Mouse (Mus musculus): ENCODE measurements around the gene Hirip3. TPM values are rescaled to one million over a fixed set of nuclear protein-coding genes. Genes with fewer than 3 reads are reported as not detected.

Hirip3 gene
- total RNA-seq, 2 experiments from 2014 or later: 63.3 to 296 TPM

DNA sequence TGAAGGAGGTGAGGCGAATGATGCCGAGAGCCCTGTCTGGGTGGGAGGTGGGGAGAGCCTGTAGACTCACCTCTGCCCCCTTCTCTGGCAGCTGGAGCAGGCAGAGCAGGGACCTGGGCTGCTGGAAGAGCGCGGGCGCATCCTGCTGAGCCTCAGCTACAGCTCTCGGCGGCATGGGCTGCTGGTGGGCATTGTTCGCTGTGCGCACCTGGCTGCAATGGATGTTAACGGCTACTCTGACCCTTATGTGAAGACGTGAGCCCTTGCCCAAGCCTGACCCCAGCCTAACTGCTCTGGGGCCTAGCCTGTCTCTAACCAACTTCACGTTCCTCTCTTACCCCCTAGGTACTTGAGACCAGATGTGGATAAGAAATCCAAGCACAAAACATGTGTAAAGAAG, 10.6 kb upstream of the Hirip3 start:
- ATAC-seq (replicated peaks; ENCODE audit: low FRiP score, poor library complexity, severe bottlenecking): no peak

DNA sequence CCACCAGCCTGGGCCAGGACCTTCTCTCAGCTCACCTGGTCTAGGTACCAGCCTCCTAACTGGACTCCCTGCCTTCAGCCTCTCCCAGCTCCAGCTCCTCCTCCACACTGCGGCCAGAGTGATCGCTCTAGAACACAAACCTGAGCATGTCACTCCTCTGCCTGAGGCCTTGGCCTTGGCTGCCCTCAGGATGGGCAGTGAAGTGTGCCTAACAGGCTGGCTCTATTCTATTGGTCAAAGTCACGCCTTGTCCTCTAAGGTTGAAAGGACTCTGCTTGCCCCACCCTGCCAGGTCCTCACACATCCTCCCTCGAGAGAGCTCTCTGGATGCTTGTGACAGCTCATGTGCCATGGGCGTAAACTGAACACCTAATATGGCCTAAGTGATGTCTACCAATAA, 8.3 kb upstream of the Hirip3 start:
- ATAC-seq (replicated peaks; ENCODE audit: low FRiP score, poor library complexity, severe bottlenecking): no peak

- ATAC-seq (replicated peaks; ENCODE audit: low FRiP score, poor library complexity, severe bottlenecking): no peak
Observed at GRCm38 (mm10) chr7:126855641-126856040, 6.1 kb upstream of the Hirip3 start.

DNA sequence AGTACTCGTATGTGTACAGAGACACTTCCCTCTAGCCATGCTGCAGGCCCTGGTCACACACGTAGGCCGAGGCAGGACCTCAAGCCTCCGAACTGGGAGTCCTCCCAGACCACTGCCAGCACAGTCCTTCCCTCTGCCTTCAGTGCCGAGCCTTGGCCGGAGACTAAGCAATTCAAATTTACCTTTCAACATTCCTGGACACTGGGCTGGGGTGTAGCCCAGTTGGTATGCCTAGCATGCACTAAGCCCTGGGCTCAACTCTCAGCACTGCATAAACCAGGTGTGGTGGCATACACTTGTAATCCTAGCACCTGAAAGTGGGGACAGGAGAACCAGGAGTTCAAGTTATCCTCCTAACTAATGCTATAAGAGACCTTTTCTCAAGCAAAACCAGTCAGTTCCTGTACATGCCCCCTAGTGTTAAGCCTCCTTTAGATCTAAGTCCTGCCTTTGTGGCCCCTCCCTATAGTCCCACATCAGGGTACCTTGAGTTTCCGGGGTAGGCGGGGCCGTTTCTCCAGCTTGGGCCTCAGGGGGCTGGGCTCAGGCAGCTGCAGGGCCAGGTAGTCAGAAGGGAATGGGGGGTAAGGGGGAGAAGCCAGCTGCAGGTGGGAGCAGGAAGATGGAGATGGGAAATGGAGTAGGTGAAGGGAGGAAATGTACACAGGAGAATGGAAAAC, 4.9 kb upstream of the Hirip3 start:
- ATAC-seq (replicated peaks; ENCODE audit: low FRiP score, poor library complexity, severe bottlenecking): no peak

- no peak for ATAC-seq (replicated peaks; ENCODE audit: low FRiP score, poor library complexity, severe bottlenecking)
Observed at GRCm38 (mm10) chr7:126860987-126861386, 785 bp upstream of the Hirip3 start.

GRCm38 (mm10) chr7:126862147-126862784, 494 bp downstream of the Hirip3 start, which contains the start of gene Ino80e:
Gene Ino80e, minus strand, starts transcription at chr7:126862377.
- ATAC-seq (replicated peaks; ENCODE audit: low FRiP score, poor library complexity, severe bottlenecking): peak; percentile 85

GRCm38 (mm10) chr7:126863791-126864190, 2.0 kb downstream of the Hirip3 start:
- no peak for ATAC-seq (replicated peaks; ENCODE audit: low FRiP score, poor library complexity, severe bottlenecking)

GRCm38 (mm10) chr7:126867534-126867933, 5.8 kb downstream of the Hirip3 start:
- ATAC-seq (replicated peaks; ENCODE audit: low FRiP score, poor library complexity, severe bottlenecking): no peak

DNA sequence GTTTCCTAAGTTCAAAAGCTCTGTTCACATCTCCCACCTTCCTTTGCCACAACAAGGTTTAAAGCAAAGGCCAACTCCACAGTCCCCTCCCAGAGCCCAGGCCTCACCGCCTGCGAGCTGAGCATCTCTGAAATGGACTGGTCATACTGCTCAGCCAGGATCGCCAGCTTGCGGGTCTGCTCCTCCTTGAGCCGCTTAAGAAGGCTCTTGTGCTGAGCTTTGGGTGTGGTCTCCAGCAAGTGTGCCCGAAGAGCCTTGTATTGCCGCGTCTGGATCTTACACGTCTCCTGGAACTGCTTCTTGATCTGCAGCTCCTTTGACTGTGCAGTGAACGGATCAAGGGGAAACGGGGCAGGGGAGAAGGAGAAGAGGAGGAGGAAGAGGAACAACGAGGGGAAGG, 6.2 kb downstream of the Hirip3 start:
- ATAC-seq (replicated peaks; ENCODE audit: low FRiP score, poor library complexity, severe bottlenecking): no peak

DNA sequence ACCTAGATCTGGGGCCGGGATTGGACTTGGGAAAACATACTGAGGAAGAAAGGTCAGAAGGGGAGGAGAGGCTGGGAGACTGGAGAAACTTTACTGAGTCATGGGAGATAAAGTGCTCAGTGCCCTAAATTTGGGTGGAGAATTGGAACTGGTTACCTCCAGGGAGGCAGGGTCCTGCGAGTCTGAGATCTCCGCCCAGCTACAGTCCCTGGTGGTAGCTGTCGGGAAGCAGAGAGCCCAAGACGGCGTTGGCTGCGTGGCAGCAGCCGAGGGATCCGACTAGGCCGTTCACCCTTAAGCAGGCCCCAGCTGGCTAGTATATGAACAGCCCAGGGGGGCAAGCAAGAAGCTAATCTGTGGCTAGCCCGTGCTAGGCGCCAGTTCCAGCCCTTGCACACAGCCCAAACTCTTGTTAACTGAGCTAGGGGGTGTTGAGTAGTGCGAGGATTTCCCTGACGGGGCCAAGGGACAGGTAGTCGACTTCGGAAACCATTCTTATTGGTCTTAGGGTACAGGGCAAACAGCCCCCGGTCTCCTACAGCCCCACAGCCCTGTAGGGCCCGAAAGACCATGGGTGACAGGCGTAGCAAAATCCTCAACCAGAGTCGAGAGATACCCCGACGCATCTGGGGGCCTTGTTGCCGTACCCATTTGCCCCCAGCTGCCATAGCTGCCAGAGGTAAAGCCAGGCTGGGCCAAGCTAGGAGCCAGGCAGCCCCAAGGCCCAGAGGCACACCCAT, 8.2 kb downstream of the Hirip3 start:
- ATAC-seq (replicated peaks; ENCODE audit: low FRiP score, poor library complexity, severe bottlenecking): no peak

GRCm38 (mm10) chr7:126870520-126870891, 8.7 kb downstream of the Hirip3 start:
- ATAC-seq (replicated peaks; ENCODE audit: low FRiP score, poor library complexity, severe bottlenecking): 0 out of 2 replicates have a peak, but pooled peaks have one; percentile 13

GRCm38 (mm10) chr7:126877239-126877638, 15.5 kb downstream of the Hirip3 start:
- no peak for ATAC-seq (replicated peaks; ENCODE audit: low FRiP score, poor library complexity, severe bottlenecking)

DNA sequence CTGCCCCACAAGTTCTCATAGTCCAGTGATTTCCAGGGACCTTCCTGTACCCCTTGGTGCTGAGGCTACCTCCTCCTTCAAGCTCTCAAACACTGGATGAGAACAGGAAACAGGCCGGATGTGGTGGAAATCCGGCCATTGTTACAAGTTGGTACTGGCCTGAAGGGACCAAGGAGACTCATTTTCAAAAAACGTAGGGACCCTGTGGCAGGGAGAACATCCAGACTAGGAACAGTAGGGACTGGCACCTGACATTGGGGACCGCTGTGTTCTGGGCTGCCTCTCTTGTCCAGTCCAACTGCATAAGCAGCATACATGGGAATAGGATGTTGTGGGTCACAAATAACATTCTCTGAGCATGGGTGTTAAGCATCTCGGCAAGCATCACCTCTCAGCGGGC, 19.3 kb downstream of the Hirip3 start:
- ATAC-seq (replicated peaks; ENCODE audit: low FRiP score, poor library complexity, severe bottlenecking): no peak

DNA sequence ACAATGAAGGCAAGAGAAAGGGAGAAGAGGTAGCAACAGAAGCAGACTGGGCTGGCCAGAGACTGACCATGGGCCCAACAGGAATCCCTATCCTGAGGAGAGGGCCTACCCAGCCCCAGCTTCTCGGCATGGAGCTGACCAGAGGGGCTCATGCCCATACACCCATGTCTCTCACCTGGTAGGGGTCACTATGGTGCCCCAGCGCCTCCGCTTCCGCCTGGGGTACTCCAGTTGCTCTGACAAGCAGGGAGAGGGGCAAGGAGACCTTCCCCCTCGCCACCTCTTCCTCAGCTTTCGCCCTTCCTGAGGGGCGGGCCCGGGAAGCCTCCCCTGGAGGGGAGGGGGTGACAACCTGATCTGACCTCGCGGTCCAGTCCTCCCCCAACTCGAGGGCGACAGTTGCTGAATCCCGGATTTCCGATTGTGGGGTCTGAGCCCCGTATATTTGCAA, 22.0 kb downstream of the Hirip3 start:
- ATAC-seq (replicated peaks; ENCODE audit: low FRiP score, poor library complexity, severe bottlenecking): 0 out of 2 replicates have a peak, but pooled peaks have one; percentile 2

- ATAC-seq (replicated peaks; ENCODE audit: low FRiP score, poor library complexity, severe bottlenecking): peak; percentile 90
Observed at GRCm38 (mm10) chr7:126884286-126885164, 22.8 kb downstream of the Hirip3 start, which contains the start of gene Taok2. Gene Taok2, minus strand, starts transcription at chr7:126884703.

- no peak for ATAC-seq (replicated peaks; ENCODE audit: low FRiP score, poor library complexity, severe bottlenecking)
Observed at GRCm38 (mm10) chr7:126887281-126887680, 25.5 kb downstream of the Hirip3 start.

DNA sequence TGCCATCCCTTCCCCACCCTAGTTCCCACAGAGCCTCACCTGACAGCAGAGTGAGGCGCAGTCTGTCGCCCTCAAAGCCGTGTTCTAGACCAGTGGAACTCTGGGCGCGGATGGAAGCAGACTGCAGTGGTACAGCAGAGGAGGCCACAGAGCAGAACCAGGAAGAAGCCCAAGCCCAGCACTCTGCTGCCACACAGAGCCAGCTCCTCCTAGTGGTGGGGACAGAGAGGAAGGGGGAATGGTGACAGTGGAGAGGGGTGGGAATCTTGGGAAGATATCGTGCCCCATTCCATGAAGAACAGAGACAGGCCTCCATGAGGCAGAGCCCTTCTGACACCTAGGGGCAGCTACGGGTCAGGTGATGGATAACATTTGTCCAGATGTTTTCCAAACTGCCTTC, 27.1 kb downstream of the Hirip3 start:
- no peak for ATAC-seq (replicated peaks; ENCODE audit: low FRiP score, poor library complexity, severe bottlenecking)

GRCm38 (mm10) chr7:126896912-126897311, 35.1 kb downstream of the Hirip3 start:
- peak; percentile 0; the same call in 1 of the 2 replicates for ATAC-seq (replicated peaks; ENCODE audit: low FRiP score, poor library complexity, severe bottlenecking)

DNA sequence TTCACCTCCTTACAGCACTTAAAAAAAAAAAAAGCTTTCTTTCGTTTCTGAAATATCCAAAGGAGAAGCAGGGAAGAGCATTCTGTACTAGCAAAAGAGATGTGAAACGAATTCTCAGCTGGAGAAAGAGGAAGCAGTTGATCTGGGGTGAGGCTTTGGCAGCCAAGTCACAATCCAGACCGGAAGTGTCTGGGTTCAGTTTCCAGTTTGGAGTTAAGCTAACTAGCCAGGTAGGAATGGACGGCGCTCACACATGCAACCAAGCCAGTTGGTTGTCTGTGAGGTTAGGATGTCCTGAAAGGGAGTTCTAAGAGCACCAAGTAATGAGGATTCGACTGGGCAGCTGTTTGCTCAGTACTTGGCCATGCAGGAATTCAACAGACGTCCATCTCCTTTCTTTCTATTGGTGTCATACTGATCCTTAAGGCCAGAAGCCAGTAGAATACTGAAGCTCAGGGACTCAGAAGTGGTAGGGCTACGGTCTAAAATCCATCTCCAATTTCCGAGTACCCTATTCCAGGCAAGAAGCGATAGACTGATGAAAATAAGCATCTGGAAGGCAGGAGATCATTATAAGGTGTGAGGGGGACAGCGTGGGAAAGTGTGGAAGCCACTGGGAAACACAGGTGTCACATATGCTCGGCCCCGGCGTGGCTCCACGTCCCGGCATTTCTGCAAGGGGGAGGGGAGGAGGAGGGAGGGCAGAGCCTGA, 35.8 kb downstream of the Hirip3 start:
- ATAC-seq (replicated peaks; ENCODE audit: low FRiP score, poor library complexity, severe bottlenecking): peak; percentile 79
